Mouse (Mus musculus): ENCODE data around the gene Pitx3.

- no peak for TF ChIP-seq CTCF (IDR thresholded peaks at IDR 0.05; ENCODE audit: low read depth)
- no peak for TF ChIP-seq EP300 (IDR thresholded peaks at IDR 0.05; ENCODE audit: low read depth)
These were observed 51.7 kb downstream of the Pitx3 start for GRCm38 (mm10) chr19:46096396-46096795.
